Mouse (Mus musculus) urinary bladder, postnatal 25 days (tissue): ENCODE measurements at regions not wholly inside any gene's neighbourhood (a gene's known extent, or its start where the extent isn't known, plus 50 kb on each side); places are given as distances from the start of the nearest gene placed in this dataset.

Experiments used
- DNase-seq: peaks from one replicate; pipeline ENCODE4 v3.0.0; 2022; ENCODE audit warnings: low spot score

- DNase-seq, result no peak
These were observed 53.5 kb upstream of the Ypel5 start for GRCm38 (mm10) chr17:72782775-72783174.

GRCm38 (mm10) chr17:72781786-72782185, 54.5 kb upstream of the Ypel5 start:
- DNase-seq, result peak; percentile 55

- DNase-seq, result no peak
These were observed 68.0 kb upstream of the Ypel5 start for GRCm38 (mm10) chr17:72768266-72768665.

DNA sequence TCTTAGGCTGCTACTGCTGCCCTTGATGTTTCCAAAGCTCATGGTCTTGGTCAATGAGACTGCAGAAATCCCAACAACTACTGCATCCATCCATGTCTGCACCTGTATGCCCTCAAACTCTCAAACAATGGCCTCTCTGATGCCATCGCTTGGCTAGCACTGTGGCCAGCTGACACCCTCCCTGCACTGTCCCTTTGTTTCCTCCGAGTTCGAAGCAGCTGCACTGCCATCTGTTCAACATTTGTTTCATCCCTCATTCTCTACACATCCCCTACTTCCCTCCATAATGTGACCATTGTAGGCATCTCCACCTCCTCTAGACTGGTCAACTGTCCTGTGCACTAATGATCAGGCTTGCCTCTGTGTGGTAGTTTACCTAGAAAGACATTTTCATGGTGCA, 75.3 kb upstream of the Ypel5 start:
- no peak for DNase-seq

DNA sequence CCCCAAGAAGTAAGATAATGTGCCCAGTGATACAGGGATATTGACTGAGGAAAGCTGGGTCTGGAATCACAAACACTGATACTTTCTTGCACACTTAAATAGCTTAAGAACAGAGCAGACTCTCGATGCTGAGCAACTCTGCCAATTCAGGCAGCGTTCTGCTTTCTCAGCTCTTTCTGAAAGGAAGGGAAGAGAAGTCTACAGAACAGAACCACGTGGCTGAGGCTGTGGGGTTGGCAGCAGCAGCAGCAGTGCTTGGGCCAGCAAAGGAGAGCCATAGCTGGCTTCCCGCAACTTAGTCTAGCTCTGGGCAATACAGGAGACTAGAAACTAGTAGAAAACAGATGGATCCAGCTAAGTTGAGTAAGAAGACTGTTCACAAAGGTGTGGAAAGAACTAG, 89.8 kb upstream of the Ypel5 start:
- no peak for DNase-seq

DNA sequence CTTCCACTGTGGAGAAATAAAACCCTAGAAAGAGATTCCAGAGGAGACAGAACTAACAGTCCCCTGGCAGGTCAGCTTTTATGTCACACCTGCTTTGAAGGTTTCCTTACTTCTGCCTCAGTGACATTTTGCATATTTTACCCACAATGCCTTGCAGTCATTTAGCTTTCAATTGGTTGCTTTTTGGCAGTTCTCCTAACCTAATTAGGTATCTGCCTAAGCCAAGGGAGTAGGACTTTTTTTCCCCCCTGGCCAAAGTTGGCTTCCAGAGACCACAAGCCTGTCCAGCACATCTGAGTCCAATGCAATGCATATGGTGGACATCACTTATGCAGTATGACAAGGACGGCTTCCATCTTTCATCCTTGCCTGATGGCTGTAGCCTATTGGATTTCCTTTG, 103.2 kb upstream of the Ypel5 start:
- DNase-seq, result no peak

GRCm38 (mm10) chr17:72731691-72732090, 104.6 kb upstream of the Ypel5 start:
- no peak for DNase-seq

DNA sequence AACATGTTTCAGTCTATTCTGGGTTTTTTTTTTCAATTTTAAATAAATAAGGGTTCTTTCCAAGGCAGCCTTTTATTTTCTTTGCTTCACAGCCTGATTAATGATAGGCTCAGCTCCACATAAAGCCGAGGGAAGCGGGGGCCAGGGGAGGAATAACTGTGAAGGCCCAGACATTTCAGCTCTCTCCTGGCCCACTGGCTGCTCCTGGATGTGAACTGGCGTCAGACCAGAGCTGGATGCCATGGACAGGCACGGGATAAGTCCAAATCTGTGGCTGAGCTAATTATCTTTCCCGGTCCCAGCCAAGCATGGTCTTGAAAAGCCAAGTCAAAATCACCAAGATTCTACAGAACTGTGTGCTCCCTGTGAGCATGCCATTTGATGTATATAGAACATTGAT, 105.1 kb upstream of the Ypel5 start:
- no peak for DNase-seq

- peak; percentile 17 for DNase-seq
These were observed 115.5 kb upstream of the Ypel5 start for GRCm38 (mm10) chr17:72720753-72721152.

DNA sequence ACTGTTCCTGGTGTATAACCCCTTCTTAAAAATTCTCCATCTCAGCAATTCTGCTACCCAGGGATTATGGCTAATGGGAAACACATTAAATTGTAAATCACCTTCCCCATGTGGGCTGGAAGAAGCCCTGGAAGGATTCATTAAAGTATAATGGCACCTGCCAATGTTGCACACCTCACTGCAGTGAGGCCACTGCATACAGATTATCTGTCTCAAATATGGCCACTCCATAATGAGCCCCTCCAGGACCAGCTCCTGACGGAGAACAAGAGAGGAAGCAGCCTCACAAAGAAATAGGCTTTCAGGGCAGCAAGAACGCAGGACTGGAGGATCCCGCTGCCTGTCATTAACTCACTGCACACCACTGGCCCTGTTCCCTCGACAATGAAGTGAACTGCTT, 115.2 kb upstream of the Alk start:
- no peak for DNase-seq

DNA sequence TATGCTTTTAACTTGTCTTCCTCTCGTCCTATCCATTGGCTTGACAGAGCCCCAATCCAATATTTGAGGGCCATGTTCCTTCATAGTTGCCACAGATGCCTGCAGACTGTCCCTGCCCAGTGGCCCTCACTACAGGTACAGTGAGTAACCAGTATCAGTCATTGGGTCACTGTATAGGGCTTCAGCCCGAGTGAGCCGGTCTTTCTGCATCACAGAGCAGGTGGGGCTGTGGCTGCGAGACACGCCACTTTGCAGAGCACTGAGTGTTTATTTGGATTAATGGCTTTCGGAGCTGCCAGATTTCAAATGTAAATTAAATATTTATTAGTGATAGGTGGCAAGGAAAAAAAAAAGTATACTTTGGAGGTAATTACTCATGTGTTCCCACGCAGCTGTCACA, 87.2 kb upstream of the Alk start:
- DNase-seq, result no peak

- DNase-seq, result no peak
These were observed 85.2 kb upstream of the Alk start for GRCm38 (mm10) chr17:72689606-72690005.

DNA sequence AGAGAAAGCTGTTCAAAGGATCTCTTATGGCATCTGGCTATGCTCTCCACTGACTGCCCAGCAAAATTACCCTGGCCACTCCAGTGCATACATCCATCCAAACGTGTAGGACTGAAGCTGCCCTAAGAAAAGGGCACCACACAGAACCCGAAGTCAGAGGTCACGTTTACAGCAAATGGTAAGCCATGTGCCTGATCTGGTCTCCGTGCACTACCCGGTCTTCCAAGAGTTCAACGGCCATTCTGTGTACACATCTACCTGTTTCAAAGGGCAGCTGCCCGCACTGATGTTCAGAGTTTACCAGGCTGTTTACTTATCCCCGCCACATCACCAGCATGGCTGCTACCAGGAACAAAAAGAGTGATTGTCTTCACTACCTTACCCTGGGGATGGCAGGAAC, 84.4 kb upstream of the Alk start:
- no peak for DNase-seq

DNA sequence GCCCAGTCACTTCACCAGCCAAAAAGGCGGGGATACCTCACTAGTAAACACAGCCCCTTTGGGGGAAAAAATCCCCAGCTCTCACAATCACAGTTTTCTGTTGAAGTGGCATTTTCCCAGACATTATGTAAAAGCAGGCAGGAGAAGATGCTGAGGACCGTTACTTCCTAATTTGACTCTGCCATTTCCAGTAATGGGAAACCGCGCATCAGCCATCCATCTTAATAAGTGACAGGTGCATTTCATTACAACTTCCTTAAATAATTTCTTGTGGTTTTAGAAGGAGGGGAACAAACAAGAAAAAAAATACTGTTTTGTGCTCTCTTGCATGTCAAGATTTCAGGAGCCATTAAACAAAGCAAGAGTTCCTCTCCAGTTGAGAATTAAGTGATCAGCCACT, 70.2 kb upstream of the Alk start:
- no peak for DNase-seq

GRCm38 (mm10) chr17:72672010-72672409, 67.6 kb upstream of the Alk start:
- DNase-seq, result no peak

DNA sequence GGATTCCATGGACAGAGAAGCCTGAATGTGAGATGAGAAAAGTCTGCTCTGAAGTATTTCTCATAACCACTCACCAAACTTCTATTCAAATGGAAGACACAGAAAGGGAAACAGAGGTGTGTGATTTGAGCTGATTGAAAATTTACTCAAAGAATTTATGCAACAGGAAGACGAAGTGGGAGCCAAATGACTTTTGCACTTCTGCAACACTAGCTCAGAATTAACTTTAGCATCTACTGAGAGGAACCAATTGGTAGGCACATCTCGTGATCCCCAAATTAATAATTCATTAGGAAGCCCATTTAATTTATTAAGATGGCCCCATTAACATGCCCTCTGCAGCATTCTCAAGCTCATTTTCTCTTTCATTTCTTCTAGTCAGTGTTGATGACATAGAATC, 62.5 kb upstream of the Alk start:
- no peak for DNase-seq

DNA sequence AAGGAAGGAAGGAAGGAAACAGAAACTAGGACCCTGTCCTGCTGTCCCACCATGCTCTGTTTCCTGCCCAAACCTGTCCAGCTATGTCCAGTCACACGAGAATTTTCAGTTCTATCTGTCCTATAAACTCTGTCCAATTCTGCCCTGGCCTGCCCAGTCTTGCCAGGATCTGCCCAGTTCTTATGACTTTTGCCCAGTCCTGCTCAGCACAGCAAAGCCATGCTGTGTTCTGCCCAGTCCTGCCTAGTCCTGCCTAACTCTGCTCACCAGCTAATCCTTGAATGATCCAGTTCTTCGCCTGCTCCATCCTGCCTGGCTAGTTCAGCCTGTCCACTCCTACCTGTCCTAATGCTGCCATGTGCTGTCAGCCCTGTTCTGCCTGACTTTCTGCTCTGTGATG, 57.3 kb upstream of the Alk start:
- DNase-seq, result peak; percentile 50

- DNase-seq, result no peak
These were observed 54.3 kb upstream of the Alk start for GRCm38 (mm10) chr17:72658744-72659143.

DNA sequence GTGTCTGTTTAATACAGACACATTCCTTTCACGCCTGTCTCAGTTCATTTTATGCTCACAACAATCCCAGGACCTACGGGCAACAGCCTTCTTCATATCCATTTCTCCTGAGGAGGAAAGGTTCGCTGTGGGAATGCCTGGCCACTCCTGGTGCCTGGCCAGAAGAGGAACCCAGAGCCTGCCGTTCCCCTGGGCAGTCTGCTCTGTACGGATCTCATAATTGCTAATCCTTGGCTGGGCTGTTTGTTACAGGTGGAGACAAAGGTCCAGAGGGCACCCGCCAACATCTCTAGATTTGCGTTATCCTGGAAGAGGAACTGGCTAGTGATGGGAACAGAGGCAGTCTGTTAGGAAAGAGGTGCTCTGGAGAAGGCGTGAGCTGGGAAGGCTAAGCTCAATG, 53.4 kb upstream of the Alk start:
- no peak for DNase-seq
